Mouse (Mus musculus): ENCODE measurements around the gene Mtor. TPM values are rescaled to one million over a fixed set of nuclear protein-coding genes. Genes with fewer than 3 reads are reported as not detected.

Mtor gene
- polyA plus RNA-seq, 1 experiment from 2014 or later = 20.6 TPM

DNA sequence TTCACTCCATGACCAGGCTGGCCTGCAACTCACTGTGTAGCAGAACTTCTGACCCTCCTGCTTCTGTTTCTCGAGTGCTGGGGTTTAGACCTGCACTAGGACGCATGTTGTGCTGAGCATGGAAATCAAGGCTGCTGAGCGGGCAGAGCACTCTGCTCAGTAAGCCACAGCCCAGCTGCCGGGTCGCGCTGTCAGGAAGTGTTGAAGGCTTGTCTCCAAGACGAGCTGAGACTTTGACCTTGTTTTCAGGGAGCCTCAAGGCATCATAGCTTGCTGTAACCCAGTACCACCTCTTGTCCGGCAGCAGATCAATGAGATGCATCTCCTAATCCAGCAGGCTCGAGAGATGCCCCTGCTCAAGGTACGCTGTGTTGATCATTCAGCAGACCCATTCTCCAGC lies 121.7 kb downstream of the Mtor start:
- Histone ChIP-seq H3K9ac (ENCODE audit: low read depth, low read length) (no peak overlapping the region), H3K27ac (ENCODE audit: low read depth, low read length) (no peak overlapping the region), H3K36me3 (ENCODE audit: control insufficient read depth, insufficient read depth, low read length) (peaks cover 80% of the 10 kb centered on the region), H3K27me3 (replicated peaks; ENCODE audit: control insufficient read depth, insufficient read depth, low read length) (no peaks in the 10 kb centered on the region), H3K9me3 (ENCODE audit: control insufficient read depth, low read length) (no peaks in the 10 kb centered on the region), H3K4me1 (ENCODE audit: control insufficient read depth, insufficient read depth, low read depth, low read length) (no peaks in the 10 kb centered on the region), H3K4me3 (ENCODE audit: low read length) (no peak overlapping the region), H3K4me2 (ENCODE audit: low read length) (no peak overlapping the region)
- ATAC-seq = no peak
- WGBS = 92% methylated on average over 10 of the region's 10 CpGs

DNA sequence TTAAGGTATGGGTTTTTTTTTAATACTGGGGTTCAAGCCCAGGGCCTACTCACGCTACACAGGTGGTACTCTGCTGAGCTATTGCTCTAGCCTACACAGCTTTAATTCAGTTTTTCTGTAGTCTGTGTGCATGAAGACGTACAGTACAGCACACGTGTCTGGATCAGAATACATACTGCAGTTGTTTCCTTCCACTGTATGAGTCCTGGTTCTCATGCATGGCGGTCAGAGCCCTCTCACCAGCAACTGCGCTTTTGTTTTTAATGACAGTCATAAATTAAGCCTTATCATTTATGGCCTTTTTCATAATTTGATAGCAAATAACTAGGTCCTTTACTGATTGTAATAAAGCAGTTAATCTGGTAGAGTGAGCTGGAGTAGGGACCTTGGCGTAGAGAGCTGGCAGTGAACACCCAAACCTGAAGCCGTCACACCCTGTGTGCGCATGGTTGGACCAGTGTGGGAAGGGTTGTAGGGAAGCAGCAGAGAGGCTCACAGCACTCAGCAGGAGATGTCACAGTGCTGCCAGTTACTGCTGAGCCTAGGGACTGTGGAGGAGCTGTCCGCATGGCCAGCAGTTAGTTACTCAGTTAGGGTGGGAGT lies 122.4 kb downstream of the Mtor start:
- 97% methylated on average over 9 of the region's 9 CpGs for WGBS
- no peak overlapping the region for H3K9ac ChIP-seq (ENCODE audit: low read depth, low read length)
- no peak overlapping the region for H3K4me2 ChIP-seq (ENCODE audit: low read length)
- no peak overlapping the region for H3K4me3 ChIP-seq (ENCODE audit: low read length)
- no peak for ATAC-seq
- H3K27me3 ChIP-seq (replicated peaks; ENCODE audit: control insufficient read depth, insufficient read depth, low read length) = no peaks in the 10 kb centered on the region
- H3K36me3 ChIP-seq (ENCODE audit: control insufficient read depth, insufficient read depth, low read length) = peaks cover 80% of the 10 kb centered on the region
- no peak overlapping the region for H3K27ac ChIP-seq (ENCODE audit: low read depth, low read length)
- H3K4me1 ChIP-seq (ENCODE audit: control insufficient read depth, insufficient read depth, low read depth, low read length) = no peaks in the 10 kb centered on the region
- H3K9me3 ChIP-seq (ENCODE audit: control insufficient read depth, low read length) = no peaks in the 10 kb centered on the region

DNA sequence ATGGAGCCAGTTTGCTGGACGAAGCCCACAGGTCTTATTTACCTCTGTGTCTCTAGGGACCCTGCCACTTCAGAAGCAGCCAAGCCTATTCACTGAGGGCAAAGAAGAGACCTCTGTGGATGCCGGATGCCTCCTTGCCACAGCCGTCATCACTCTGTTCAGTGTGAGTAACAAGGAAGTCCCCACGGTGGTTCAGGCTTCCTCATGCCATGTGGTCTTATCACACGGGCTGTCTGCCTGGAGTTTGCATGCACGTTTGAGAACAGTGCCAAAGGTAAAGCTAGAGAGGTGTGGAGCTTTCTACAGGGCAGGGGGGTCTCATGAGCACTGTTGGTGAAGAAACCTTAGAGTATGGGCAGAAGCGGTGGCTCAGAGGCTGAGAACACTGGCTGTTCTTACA lies 124.8 kb downstream of the Mtor start:
- Histone ChIP-seq H3K4me2 (ENCODE audit: low read length) (no peak overlapping the region), H3K4me3 (ENCODE audit: low read length) (no peak overlapping the region), H3K9me3 (ENCODE audit: control insufficient read depth, low read length) (no peaks in the 10 kb centered on the region), H3K36me3 (ENCODE audit: control insufficient read depth, insufficient read depth, low read length) (peaks cover 69% of the 10 kb centered on the region), H3K27ac (ENCODE audit: low read depth, low read length) (no peak overlapping the region), H3K4me1 (ENCODE audit: control insufficient read depth, insufficient read depth, low read depth, low read length) (no peaks in the 10 kb centered on the region), H3K27me3 (replicated peaks; ENCODE audit: control insufficient read depth, insufficient read depth, low read length) (no peaks in the 10 kb centered on the region), H3K9ac (ENCODE audit: low read depth, low read length) (no peak overlapping the region)
- no peak for ATAC-seq
- 92% methylated on average over 7 of the region's 7 CpGs for WGBS

DNA sequence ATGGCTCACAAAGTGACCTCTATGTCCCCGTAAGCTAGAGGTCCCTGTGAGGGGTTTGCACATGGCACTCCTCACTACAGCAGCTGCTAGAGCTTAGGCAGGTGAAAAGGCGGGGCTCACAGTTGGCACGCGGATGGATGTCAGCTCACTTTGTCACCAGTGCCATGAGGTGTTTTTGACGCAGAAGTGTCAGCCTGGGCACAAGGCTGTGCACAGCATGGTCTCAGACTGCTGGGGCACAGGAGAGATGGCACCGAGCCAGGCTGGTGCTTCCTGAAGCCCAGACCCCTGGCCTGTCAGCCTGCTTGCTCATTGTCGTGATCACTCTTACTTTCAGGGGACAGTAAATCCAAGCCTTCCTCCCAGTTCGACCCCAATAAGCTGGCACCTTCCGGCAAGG lies 132.4 kb downstream of the Mtor start:
- H3K27ac ChIP-seq (ENCODE audit: low read depth, low read length) = no peak overlapping the region
- ATAC-seq = no peak
- H3K9ac ChIP-seq (ENCODE audit: low read depth, low read length) = no peak overlapping the region
- H3K4me1 ChIP-seq (ENCODE audit: control insufficient read depth, insufficient read depth, low read depth, low read length) = no peaks in the 10 kb centered on the region
- H3K36me3 ChIP-seq (ENCODE audit: control insufficient read depth, insufficient read depth, low read length) = peaks cover 33% of the 10 kb centered on the region
- H3K27me3 ChIP-seq (replicated peaks; ENCODE audit: control insufficient read depth, insufficient read depth, low read length) = no peaks in the 10 kb centered on the region
- H3K4me3 ChIP-seq (ENCODE audit: low read length) = no peak overlapping the region
- H3K4me2 ChIP-seq (ENCODE audit: low read length) = no peak overlapping the region
- no peaks in the 10 kb centered on the region for H3K9me3 ChIP-seq (ENCODE audit: control insufficient read depth, low read length)
- 89% methylated on average over 9 of the region's 9 CpGs for WGBS

DNA sequence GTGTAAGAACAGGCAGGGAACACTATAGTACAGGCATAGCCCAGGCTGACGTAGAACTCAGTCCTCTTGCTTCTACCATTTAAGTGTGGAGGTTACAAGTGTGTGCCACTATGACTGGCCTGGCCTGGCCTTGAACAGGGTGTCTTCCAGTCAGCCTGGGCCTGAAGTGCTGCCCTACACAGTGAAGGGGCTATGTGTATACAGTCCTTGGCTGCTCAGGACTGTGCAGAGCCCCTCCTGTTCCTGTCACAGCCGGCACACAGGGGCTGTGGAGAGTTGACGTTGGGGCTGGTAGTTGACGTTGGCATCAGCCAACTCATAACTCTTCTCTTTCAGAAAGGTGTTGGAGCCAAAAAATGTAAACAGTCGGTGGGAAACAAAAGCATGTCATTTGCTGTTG lies 133.0 kb downstream of the Mtor start:
- no peak overlapping the region for H3K9ac ChIP-seq (ENCODE audit: low read depth, low read length)
- no peak; the same call in 1 of the 2 replicates for ATAC-seq
- H3K27ac ChIP-seq (ENCODE audit: low read depth, low read length) = no peak overlapping the region
- peaks cover 27% of the 10 kb centered on the region for H3K36me3 ChIP-seq (ENCODE audit: control insufficient read depth, insufficient read depth, low read length)
- H3K4me1 ChIP-seq (ENCODE audit: control insufficient read depth, insufficient read depth, low read depth, low read length) = no peaks in the 10 kb centered on the region
- WGBS = 89% methylated on average over 5 of the region's 5 CpGs
- no peaks in the 10 kb centered on the region for H3K9me3 ChIP-seq (ENCODE audit: control insufficient read depth, low read length)
- H3K27me3 ChIP-seq (replicated peaks; ENCODE audit: control insufficient read depth, insufficient read depth, low read length) = no peaks in the 10 kb centered on the region
- H3K4me2 ChIP-seq (ENCODE audit: low read length) = no peak overlapping the region
- H3K4me3 ChIP-seq (ENCODE audit: low read length) = no peak overlapping the region

DNA sequence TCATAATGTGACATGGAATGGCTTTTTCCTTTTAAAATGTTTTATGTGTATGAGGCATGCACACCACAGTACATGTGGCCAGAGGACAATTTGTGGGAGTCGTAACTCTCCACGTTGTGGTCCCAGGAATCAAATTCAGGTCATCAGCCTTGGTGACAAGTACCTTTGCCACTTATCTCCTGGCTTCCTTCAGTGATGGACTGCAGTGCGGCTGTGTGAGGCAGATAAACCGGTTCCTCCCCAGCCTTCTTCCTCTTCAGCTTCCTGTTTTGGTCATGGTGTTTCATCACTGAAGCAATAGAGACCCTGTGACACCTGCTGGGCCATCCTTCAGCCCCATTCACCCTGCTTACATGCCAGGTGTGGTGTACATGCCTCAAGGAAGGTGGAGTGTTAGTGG lies 134.8 kb downstream of the Mtor start:
- H3K27me3 ChIP-seq (replicated peaks; ENCODE audit: control insufficient read depth, insufficient read depth, low read length) = no peaks in the 10 kb centered on the region
- no peak overlapping the region for H3K4me3 ChIP-seq (ENCODE audit: low read length)
- no peak for ATAC-seq
- 86% methylated on average over 4 of the region's 4 CpGs for WGBS
- H3K9me3 ChIP-seq (ENCODE audit: control insufficient read depth, low read length) = no peaks in the 10 kb centered on the region
- H3K36me3 ChIP-seq (ENCODE audit: control insufficient read depth, insufficient read depth, low read length) = peaks cover 22% of the 10 kb centered on the region
- no peaks in the 10 kb centered on the region for H3K4me1 ChIP-seq (ENCODE audit: control insufficient read depth, insufficient read depth, low read depth, low read length)
- H3K27ac ChIP-seq (ENCODE audit: low read depth, low read length) = no peak overlapping the region
- H3K4me2 ChIP-seq (ENCODE audit: low read length) = no peak overlapping the region
- H3K9ac ChIP-seq (ENCODE audit: low read depth, low read length) = no peak overlapping the region

DNA sequence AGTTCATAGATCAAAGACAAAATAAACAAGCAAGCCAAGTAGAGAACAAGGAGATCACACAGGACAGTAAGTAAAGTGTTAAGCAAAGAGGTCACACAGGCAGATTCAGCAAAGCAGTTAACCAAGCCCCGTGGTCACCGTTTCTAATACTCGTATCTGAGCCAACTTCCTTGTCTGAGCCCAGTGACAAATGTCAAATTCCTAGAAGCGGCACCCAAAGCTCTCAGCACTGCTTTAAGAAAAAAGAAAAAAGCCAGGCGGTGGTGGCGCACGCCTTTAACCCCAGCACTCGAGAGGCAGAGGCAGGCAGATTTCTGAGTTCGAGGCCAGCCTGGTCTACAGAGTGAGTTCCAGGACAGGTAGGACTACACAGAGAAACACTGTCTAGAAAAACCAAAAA lies 138.2 kb downstream of the Mtor start:
- Histone ChIP-seq H3K27me3 (replicated peaks; ENCODE audit: control insufficient read depth, insufficient read depth, low read length) (no peaks in the 10 kb centered on the region), H3K36me3 (ENCODE audit: control insufficient read depth, insufficient read depth, low read length) (peaks cover 7% of the 10 kb centered on the region), H3K9ac (ENCODE audit: low read depth, low read length) (no peak overlapping the region), H3K4me2 (ENCODE audit: low read length) (no peak overlapping the region), H3K9me3 (ENCODE audit: control insufficient read depth, low read length) (no peaks in the 10 kb centered on the region), H3K4me3 (ENCODE audit: low read length) (no peak overlapping the region), H3K4me1 (ENCODE audit: control insufficient read depth, insufficient read depth, low read depth, low read length) (no peaks in the 10 kb centered on the region), H3K27ac (ENCODE audit: low read depth, low read length) (no peak overlapping the region)
- 85% methylated on average over 9 of the region's 9 CpGs for WGBS
- no peak for ATAC-seq

DNA sequence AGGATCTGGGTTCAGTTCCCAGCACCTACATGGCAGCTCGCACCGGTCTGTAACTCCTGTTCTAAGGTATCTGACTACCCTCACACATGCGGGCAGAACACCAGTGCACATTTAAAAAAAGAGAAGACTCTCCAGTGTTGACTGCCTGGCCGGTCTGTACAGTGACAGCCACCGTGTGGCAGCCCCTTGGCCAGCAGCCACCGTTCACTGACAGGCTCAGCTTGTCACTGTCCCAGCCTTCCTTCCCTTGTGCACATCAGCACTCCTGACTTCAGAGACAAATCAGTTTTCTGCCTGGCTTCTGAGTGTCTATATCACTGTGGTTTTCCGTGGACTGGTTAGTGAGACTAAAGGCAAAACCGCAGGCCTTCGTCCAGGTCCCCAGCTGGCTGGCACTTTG lies 140.4 kb downstream of the Mtor start:
- H3K36me3 ChIP-seq (ENCODE audit: control insufficient read depth, insufficient read depth, low read length) = peaks cover 6% of the 10 kb centered on the region; the same call in 1 of the 2 replicates
- H3K4me1 ChIP-seq (ENCODE audit: control insufficient read depth, insufficient read depth, low read depth, low read length) = peaks cover 11% of the 10 kb centered on the region
- WGBS = 70% methylated on average over 9 of the region's 9 CpGs
- no peak for ATAC-seq
- no peaks in the 10 kb centered on the region for H3K27me3 ChIP-seq (replicated peaks; ENCODE audit: control insufficient read depth, insufficient read depth, low read length)
- H3K4me3 ChIP-seq (ENCODE audit: low read length) = no peak overlapping the region
- H3K27ac ChIP-seq (ENCODE audit: low read depth, low read length) = no peak overlapping the region
- no peaks in the 10 kb centered on the region for H3K9me3 ChIP-seq (ENCODE audit: control insufficient read depth, low read length)
- no peak overlapping the region for H3K9ac ChIP-seq (ENCODE audit: low read depth, low read length)
- H3K4me2 ChIP-seq (ENCODE audit: low read length) = no peak overlapping the region

DNA sequence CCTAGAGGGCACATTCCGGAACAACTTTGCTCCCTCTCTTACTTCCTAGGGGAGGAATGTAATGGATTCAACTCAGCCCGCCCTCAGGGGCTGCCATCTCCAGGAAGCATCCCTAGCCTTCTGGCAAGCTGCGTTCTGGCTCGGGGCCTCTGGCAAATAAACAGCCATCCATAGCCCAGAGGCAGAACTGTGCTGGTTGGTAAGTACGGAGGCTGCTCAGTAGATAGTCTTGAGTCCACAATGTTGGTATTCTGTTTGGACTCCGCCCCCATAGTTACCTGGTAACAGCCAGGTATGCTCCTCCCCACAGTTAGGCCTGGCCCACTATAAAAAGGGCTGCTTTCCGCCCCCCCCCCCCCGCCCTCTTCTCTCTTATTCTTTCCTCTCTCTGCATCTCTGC lies 141.2 kb downstream of the Mtor start:
- H3K9ac ChIP-seq (ENCODE audit: low read depth, low read length) = no peak overlapping the region

More for the DNA sequence above, 141.2 kb downstream of the Mtor start:
- Histone ChIP-seq H3K4me1 (ENCODE audit: control insufficient read depth, insufficient read depth, low read depth, low read length) (peaks cover 11% of the 10 kb centered on the region), H3K27me3 (replicated peaks; ENCODE audit: control insufficient read depth, insufficient read depth, low read length) (no peaks in the 10 kb centered on the region), H3K9me3 (ENCODE audit: control insufficient read depth, low read length) (no peaks in the 10 kb centered on the region), H3K4me3 (ENCODE audit: low read length) (no peak overlapping the region), H3K36me3 (ENCODE audit: control insufficient read depth, insufficient read depth, low read length) (peaks cover 11% of the 10 kb centered on the region), H3K27ac (ENCODE audit: low read depth, low read length) (no peak overlapping the region), H3K4me2 (ENCODE audit: low read length) (no peak overlapping the region)
- no peak for ATAC-seq
- WGBS = 59% methylated on average over 7 of the region's 8 CpGs
